Mouse (Mus musculus) midbrain, embryonic 16.5 days (tissue): ENCODE measurements around the gene Gm10401. TPM values are rescaled to one million over a fixed set of nuclear protein-coding genes. Genes with fewer than 3 reads are reported as not detected.

ENCODE experiments used
- ATAC-seq: fragments of 200-750 bp; cut with Nextera tagmentation; 2 replicates; pipeline ENCODE4 v1.8.0; 2017; ENCODE audit warnings: moderate TSS enrichment
- H3K27ac ChIP-seq: fragments of 300-500 bp; sonication (generic); 2 replicates; pipeline ENCODE4 v1.5.1; 2014; ENCODE audit warnings: mild to moderate bottlenecking, low read length, mixed read lengths
- H3K27me3 ChIP-seq: fragments of 300-500 bp; sonication (generic); 2 replicates; pipeline ENCODE4 v1.6.1; 2014; ENCODE audit warnings: low read depth, low read length, mixed read lengths; ENCODE audit not compliant: control insufficient read depth, insufficient read depth
- H3K36me3 ChIP-seq: fragments of 300-500 bp; sonication (generic); 2 replicates; pipeline ENCODE4 v1.6.1; 2014; ENCODE audit warnings: mild to moderate bottlenecking, low read length, moderate library complexity, mixed read lengths; ENCODE audit not compliant: control insufficient read depth, insufficient read depth
- H3K4me1 ChIP-seq: fragments of 300-500 bp; sonication (generic); 2 replicates; pipeline ENCODE4 v1.6.1; 2014; ENCODE audit warnings: mild to moderate bottlenecking, low read length, mixed read lengths; ENCODE audit not compliant: control insufficient read depth, insufficient read depth
- H3K4me2 ChIP-seq: fragments of 300-500 bp; sonication (generic); 2 replicates; pipeline ENCODE4 v1.6.1; 2014; ENCODE audit warnings: mild to moderate bottlenecking, low read length, mixed read lengths
- H3K4me3 ChIP-seq: fragments of 300-500 bp; sonication (generic); 2 replicates; pipeline ENCODE4 v1.5.1; 2014; ENCODE audit warnings: low read depth, mild to moderate bottlenecking, low read length, moderate library complexity, mixed read lengths
- H3K9ac ChIP-seq: fragments of 300-500 bp; sonication (generic); 2 replicates; pipeline ENCODE4 v1.6.1; 2014; ENCODE audit warnings: low read depth, low read length, mixed read lengths
- H3K9me3 ChIP-seq: fragments of 300-500 bp; sonication (generic); replicated peaks from 2 replicates; pipeline ENCODE4 v1.6.1; 2014; ENCODE audit warnings: mild to moderate bottlenecking, low read length, mixed read lengths; ENCODE audit not compliant: control insufficient read depth, poor library complexity, severe bottlenecking
- WGBS: fragments of 180-500 bp; shearing (Covaris S2); extraction: QIAGEN DNeasy Blood & Tissue Kit; methylation state at CpG from one replicate; pipeline ENCODE4 v1.1.7; 2014; 5-methylcytosine and 5-hydroxymethylcytosine counted together
- polyA plus RNA-seq: library from polyadenylated mRNA; unstranded; fragments of >200 nt; fragmentation: Nextera tagmentation; extraction: Ambion mirVana; gene quantifications from 2 replicates; pipeline ENCODE4 v1.2.1, GENCODE M21; 2015

Gm10401 gene
- polyA plus RNA-seq, 1 experiment from 2014 or later: 43.1 TPM

DNA sequence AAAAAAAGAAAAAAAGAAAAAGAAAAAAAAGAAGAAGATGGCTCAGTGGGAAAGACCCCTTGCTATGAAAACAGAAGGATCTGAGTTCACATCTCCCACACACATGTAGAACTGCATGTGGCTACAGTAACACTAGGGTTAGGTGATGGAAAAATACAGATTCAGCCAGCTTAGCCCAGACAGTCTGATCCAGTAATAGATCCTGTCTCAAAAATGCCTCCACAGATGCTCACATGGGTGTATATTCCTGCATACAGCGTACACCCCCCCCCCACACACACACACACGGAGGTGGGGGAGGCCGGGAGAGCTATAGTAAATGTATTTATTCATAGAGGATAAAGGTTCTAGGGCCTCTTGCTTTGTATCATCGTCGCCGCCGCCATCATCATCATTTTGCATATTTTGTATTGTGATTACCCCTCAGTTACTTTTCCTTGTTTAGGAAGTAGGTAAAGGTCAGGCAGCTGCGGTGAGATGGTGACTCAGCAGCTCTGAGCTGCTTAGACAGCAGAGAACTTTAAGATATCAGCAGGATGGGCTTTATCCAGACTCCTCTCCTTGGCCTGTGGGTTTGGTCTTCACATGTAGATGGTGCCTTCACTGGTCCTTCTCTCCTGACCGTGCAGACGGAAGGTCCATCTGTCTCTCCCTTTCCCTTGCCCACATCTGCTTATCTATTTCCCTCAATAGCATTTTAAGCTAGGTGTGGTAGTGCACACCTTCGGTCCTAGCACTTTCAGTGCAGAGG lies 29.2 kb downstream of the Gm10401 start:
- Histone ChIP-seq H3K27me3 (no peaks in the 10 kb centered on the region), H3K36me3 (no peaks in the 10 kb centered on the region), H3K4me3 (no peak overlapping the region), H3K4me1 (0 out of 2 replicates have a peak, but pooled peaks cover 3% of the 10 kb centered on the region), H3K4me2 (no peak overlapping the region), H3K9me3 (no peaks in the 10 kb centered on the region), H3K9ac (no peak overlapping the region), H3K27ac (no peak overlapping the region)
- no peak for ATAC-seq
- 87% methylated on average over 11 of the region's 11 CpGs for WGBS

DNA sequence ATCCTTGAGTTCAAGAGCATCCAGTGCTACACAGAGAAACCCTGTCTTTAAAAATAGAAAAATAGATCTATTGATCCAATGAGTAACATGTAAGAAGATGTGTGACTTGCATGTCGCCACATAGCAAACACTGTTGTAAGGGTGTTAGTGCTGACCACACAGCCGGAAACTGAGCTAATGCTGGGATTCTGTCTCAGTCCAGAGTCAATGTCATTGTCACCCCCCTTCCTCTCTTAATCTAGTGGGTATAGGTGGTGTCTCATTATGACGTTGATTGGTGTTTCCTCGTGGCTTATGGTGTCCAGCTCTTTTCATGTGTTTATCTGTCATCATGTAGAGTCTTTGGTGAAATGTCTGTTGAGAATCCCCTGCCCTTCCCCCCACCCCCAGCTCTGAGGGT lies 31.9 kb downstream of the Gm10401 start:
- Histone ChIP-seq H3K27ac (no peak overlapping the region), H3K36me3 (no peaks in the 10 kb centered on the region), H3K9me3 (no peaks in the 10 kb centered on the region), H3K9ac (no peak overlapping the region), H3K4me1 (0 out of 2 replicates have a peak, but pooled peaks cover 3% of the 10 kb centered on the region), H3K4me3 (no peak overlapping the region), H3K4me2 (no peak overlapping the region), H3K27me3 (no peaks in the 10 kb centered on the region)
- ATAC-seq: no peak
- 80% methylated on average over 4 of the region's 4 CpGs for WGBS

- Histone ChIP-seq H3K4me3 (no peak overlapping the region), H3K4me1 (0 out of 2 replicates have a peak, but pooled peaks cover 3% of the 10 kb centered on the region), H3K4me2 (no peak overlapping the region), H3K9ac (no peak overlapping the region), H3K27ac (no peak overlapping the region), H3K27me3 (no peaks in the 10 kb centered on the region), H3K9me3 (no peaks in the 10 kb centered on the region), H3K36me3 (no peaks in the 10 kb centered on the region)
- no peak for ATAC-seq
- WGBS: 95% methylated on average over 7 of the region's 7 CpGs
Observed at GRCm38 (mm10) chr5:115063391-115063790, 34.7 kb downstream of the Gm10401 start.

DNA sequence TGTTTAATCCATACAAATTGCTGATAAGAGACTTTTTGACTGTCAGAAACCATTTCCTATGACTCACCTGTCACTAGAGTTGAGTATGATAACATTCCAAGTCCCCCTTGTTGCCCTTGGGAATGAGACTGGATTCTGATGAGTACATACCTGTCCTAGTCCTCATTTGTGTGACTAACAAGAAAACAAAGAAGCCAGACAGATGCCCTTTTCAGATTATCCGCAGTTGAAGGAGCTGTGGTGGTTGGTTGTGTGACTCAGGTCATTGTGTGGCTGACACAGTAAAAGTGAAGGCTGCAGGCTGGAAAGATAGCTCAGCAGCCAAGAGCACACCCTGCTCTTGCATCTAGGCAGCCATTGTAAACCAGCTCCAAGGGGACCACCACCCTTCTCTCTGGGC lies 35.5 kb downstream of the Gm10401 start:
- Histone ChIP-seq H3K27me3 (no peaks in the 10 kb centered on the region), H3K9ac (no peak overlapping the region), H3K9me3 (no peaks in the 10 kb centered on the region), H3K4me1 (no peaks in the 10 kb centered on the region), H3K27ac (no peak overlapping the region), H3K36me3 (no peaks in the 10 kb centered on the region), H3K4me2 (no peak overlapping the region), H3K4me3 (no peak overlapping the region)
- no peak for ATAC-seq
- 75% methylated on average over 1 of the region's 1 CpGs for WGBS

DNA sequence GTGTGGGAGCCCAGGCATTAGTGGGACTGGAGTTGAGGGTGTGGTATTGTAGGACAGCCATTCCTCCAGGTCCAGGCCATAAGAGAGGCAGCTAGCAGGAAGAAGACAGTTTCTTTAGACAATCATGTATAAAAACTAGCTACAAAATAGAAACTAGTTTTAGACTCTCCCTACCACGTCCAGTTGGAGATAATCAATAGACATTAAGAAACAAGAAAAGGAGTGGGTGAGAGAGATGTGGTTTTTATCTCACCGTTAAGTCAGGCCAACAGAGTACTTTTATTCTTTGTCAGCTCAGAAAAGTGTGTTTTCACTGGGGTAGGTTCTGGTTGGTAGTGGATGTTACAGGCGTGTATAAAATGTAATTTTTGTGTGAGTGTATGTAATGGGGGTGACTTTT lies 37.1 kb downstream of the Gm10401 start:
- Histone ChIP-seq H3K4me1 (no peaks in the 10 kb centered on the region), H3K4me2 (no peak overlapping the region), H3K27me3 (no peaks in the 10 kb centered on the region), H3K27ac (no peak overlapping the region), H3K9ac (no peak overlapping the region), H3K9me3 (no peaks in the 10 kb centered on the region), H3K36me3 (no peaks in the 10 kb centered on the region), H3K4me3 (no peak overlapping the region)
- 94% methylated on average over 3 of the region's 3 CpGs for WGBS
- ATAC-seq: no peak

- Histone ChIP-seq H3K36me3 (no peaks in the 10 kb centered on the region), H3K27ac (no peak overlapping the region), H3K4me3 (no peak overlapping the region), H3K4me1 (no peaks in the 10 kb centered on the region), H3K4me2 (no peak overlapping the region), H3K27me3 (no peaks in the 10 kb centered on the region), H3K9me3 (no peaks in the 10 kb centered on the region), H3K9ac (no peak overlapping the region)
- WGBS: 89% methylated on average over 8 of the region's 8 CpGs
- no peak for ATAC-seq
Observed at GRCm38 (mm10) chr5:115060067-115060695, 37.9 kb downstream of the Gm10401 start.

GRCm38 (mm10) chr5:115058584-115059297 lies 39.4 kb downstream of the Gm10401 start:
- Histone ChIP-seq H3K4me2 (no peak overlapping the region), H3K27me3 (no peaks in the 10 kb centered on the region), H3K4me1 (no peaks in the 10 kb centered on the region), H3K9ac (no peak overlapping the region), H3K4me3 (no peak overlapping the region), H3K27ac (no peak overlapping the region), H3K36me3 (no peaks in the 10 kb centered on the region), H3K9me3 (no peaks in the 10 kb centered on the region)
- 83% methylated on average over 7 of the region's 7 CpGs for WGBS
- ATAC-seq: no peak

DNA sequence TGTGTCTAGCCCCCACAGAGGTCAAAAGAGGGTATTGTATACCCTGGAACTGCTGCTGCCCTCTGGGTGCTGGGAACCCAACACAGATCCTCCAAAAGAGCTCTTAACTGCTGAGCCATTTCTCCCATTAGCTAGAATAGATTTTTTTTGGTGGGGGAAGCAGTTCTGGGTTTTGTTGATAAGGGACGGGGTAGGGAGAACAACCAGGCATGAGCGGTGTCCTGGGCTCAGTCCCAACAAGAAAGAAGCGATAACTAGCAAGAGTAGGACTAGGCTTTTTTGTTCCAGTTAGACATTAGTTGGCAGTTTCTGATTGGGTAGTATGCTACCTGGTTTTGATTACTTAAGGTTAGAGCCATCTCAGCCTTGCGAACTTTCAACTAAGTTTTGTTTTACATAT lies 40.9 kb downstream of the Gm10401 start:
- no peak overlapping the region for H3K4me2 ChIP-seq
- WGBS: 98% methylated on average over 4 of the region's 4 CpGs
- no peak for ATAC-seq

DNA sequence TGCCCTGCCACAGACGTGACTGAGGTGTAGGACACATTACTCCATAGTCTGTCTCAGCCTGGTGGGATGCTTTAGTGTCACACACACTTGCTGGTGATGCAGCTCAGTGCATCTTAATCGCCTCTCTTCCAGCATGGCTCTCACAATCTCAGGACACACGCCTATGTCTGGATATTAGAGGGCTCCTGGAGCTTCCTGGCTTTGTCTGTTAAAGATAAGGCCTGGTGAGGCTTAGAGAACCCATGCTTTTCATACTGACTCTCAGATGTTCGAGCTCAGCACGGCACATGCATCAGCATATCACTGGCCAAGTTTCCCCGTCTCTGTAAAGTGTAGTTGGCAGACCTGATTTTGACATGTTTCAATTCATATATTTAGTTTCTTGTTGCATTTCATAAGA lies 42.7 kb downstream of the Gm10401 start:
- H3K9me3 ChIP-seq: no peaks in the 10 kb centered on the region
- H3K4me3 ChIP-seq: no peak overlapping the region
- no peak overlapping the region; the same call in 1 of the 2 replicates for H3K27ac ChIP-seq
- H3K9ac ChIP-seq: no peak overlapping the region
- no peaks in the 10 kb centered on the region for H3K27me3 ChIP-seq
- no peak for ATAC-seq
- no peaks in the 10 kb centered on the region; the same call in 1 of the 2 replicates for H3K4me1 ChIP-seq
- H3K36me3 ChIP-seq: no peaks in the 10 kb centered on the region
- no peak overlapping the region for H3K4me2 ChIP-seq
- WGBS: 74% methylated on average over 6 of the region's 6 CpGs

More for the DNA sequence above, 40.9 kb downstream of the Gm10401 start:
- Histone ChIP-seq H3K9me3 (no peaks in the 10 kb centered on the region), H3K27ac (no peak overlapping the region), H3K36me3 (no peaks in the 10 kb centered on the region), H3K27me3 (no peaks in the 10 kb centered on the region), H3K4me3 (no peak overlapping the region), H3K9ac (no peak overlapping the region), H3K4me1 (no peaks in the 10 kb centered on the region; the same call in 1 of the 2 replicates)
